8 mouse cellular contexts compared by ENCODE assay signal in the genomic region with DNA sequence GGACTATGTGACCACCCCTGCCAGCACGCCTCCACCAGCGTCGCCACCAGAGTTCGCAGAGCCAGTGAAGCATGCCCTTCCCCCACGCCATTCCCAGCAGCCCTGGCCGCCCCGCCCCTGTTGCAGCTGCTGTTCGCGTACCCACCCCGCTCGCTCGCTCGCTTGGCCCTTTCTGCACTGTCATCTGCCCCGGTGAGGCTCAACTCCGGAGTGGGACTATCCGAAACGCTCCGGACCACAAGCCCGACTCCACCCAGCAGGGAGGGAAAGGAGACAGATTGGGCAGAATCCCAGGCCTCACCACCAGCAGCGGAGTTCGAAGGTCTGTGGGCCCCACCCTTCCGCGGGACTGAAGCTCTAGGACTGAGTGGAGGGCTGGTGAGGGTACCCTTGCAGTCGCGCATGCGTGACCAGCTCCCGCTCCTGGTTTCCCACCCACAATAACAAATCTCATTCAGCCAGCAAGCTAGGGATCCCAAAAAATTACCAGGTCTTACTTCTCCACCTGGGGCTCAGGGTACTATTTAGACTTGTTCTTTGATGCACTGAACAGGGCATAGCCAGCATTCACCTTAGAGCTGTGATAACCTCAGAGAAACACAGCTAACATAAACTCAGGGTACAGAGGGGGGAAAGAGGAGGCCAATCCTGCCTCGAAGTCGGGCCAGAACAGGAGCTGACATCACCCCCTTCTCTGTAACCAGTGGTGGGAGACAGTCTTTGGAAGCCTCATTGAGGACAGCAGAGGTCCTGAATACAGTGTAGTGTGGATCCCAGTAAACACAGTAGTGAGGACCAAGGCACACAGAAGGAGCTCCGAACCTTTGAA. TPM values are rescaled to one million over a fixed set of nuclear protein-coding genes. Genes with fewer than 3 reads are reported as not detected.
DNase-seq lines count a peak whose midpoint lies in the region; ATAC-seq and TF ChIP-seq lines count a peak whose summit lies in the region.

No protein-coding gene starts in this region.

- no peak for DNase-seq in cerebellum, adult 2 months
- no peak for DNase-seq in cerebellum, adult 11 months
- DNase-seq in ZHBTc4 (ENCODE audit: low read depth, low spot score) (peak; percentile 83), liver (peak; percentile 69)
- peak; percentile 73 for DNase-seq in thymus, postnatal 4 days

- 14% methylated on average over 30 of the region's 30 CpGs for WGBS in cerebellum, adult 2 months
- WGBS in forebrain, embryonic 13.5 days: 3% methylated on average over 30 of the region's 30 CpGs
- WGBS in hindbrain, embryonic 12.5 days: 3% methylated on average over 30 of the region's 30 CpGs
- WGBS in midbrain, embryonic 16.5 days: 2% methylated on average over 29 of the region's 30 CpGs

- no peaks in the 10 kb centered on the region for H3K9me3 ChIP-seq in forebrain, embryonic 13.5 days (replicated peaks)
- H3K9me3 ChIP-seq in hindbrain, embryonic 12.5 days (replicated peaks): no peaks in the 10 kb centered on the region
- no peaks in the 10 kb centered on the region for H3K9me3 ChIP-seq in midbrain, embryonic 16.5 days (replicated peaks; ENCODE audit: control insufficient read depth, low read length, poor library complexity, severe bottlenecking)

- H3K4me1 ChIP-seq in cerebellum, adult 2 months (ENCODE audit: control insufficient read depth, insufficient read depth, low read length): peaks cover 3% of the 10 kb centered on the region
- peaks cover 27% of the 10 kb centered on the region for H3K4me1 ChIP-seq in forebrain, embryonic 13.5 days
- H3K4me1 ChIP-seq in hindbrain, embryonic 12.5 days: peaks cover 22% of the 10 kb centered on the region
- peaks cover 18% of the 10 kb centered on the region for H3K4me1 ChIP-seq in midbrain, embryonic 16.5 days (ENCODE audit: control insufficient read depth, insufficient read depth, low read length)

- no peak for TF ChIP-seq CTCF in cerebellum, adult 2 months (IDR thresholded peaks at IDR 0.05; ENCODE audit: borderline replicate concordance, insufficient read depth, low read depth, low read length)

- H3K27ac ChIP-seq in cerebellum, adult 2 months (ENCODE audit: insufficient read depth, low read length): no peak overlapping the region
- no peak overlapping the region for H3K27ac ChIP-seq in forebrain, embryonic 13.5 days
- H3K27ac ChIP-seq in hindbrain, embryonic 12.5 days: no peak overlapping the region
- 0 out of 2 replicates have a peak overlapping the region, but pooled peaks have one; percentile 33 for H3K27ac ChIP-seq in midbrain, embryonic 16.5 days (ENCODE audit: low read length)

- H3K9ac ChIP-seq in forebrain, embryonic 13.5 days: peak overlapping the region; percentile 58
- H3K9ac ChIP-seq in hindbrain, embryonic 12.5 days: peak overlapping the region; percentile 57
- H3K9ac ChIP-seq in midbrain, embryonic 16.5 days (ENCODE audit: low read depth, low read length): peak overlapping the region; percentile 70

- peak overlapping the region; percentile 77 for H3K4me2 ChIP-seq in forebrain, embryonic 13.5 days
- peak overlapping the region; percentile 84 for H3K4me2 ChIP-seq in hindbrain, embryonic 12.5 days (replicated peaks)
- H3K4me2 ChIP-seq in midbrain, embryonic 16.5 days (ENCODE audit: low read length): peak overlapping the region; percentile 96

- TF ChIP-seq POLR2A in cerebellum, adult 2 months (IDR thresholded peaks at IDR 0.05; ENCODE audit: borderline replicate concordance, insufficient read depth, low read length): no peak

- H3K36me3 ChIP-seq in forebrain, embryonic 13.5 days (ENCODE audit: poor library complexity, severe bottlenecking): peaks cover 10% of the 10 kb centered on the region; the same call in 1 of the 2 replicates
- peaks cover 10% of the 10 kb centered on the region; the same call in 1 of the 2 replicates for H3K36me3 ChIP-seq in hindbrain, embryonic 12.5 days
- peaks cover 5% of the 10 kb centered on the region; the same call in 1 of the 2 replicates for H3K36me3 ChIP-seq in midbrain, embryonic 16.5 days (ENCODE audit: control insufficient read depth, insufficient read depth, low read length)

- H3K4me3 ChIP-seq in cerebellum, adult 2 months (replicated peaks; ENCODE audit: insufficient read depth, low read depth, low read length): peak overlapping the region; percentile 24
- H3K4me3 ChIP-seq in forebrain, embryonic 13.5 days: peak overlapping the region; percentile 44
- H3K4me3 ChIP-seq in hindbrain, embryonic 12.5 days: peak overlapping the region; percentile 44
- peak overlapping the region; percentile 55 for H3K4me3 ChIP-seq in midbrain, embryonic 16.5 days (ENCODE audit: low read depth, low read length)

- peak; percentile 60 for ATAC-seq in forebrain, embryonic 13.5 days
- ATAC-seq in hindbrain, embryonic 12.5 days (ENCODE audit: low FRiP score): peak; percentile 73
- peak; percentile 70 for ATAC-seq in midbrain, embryonic 16.5 days

- no peaks in the 10 kb centered on the region; the same call in 1 of the 2 replicates for H3K27me3 ChIP-seq in cerebellum, adult 2 months (ENCODE audit: control insufficient read depth, insufficient read depth, low read length)
- peaks cover 91% of the 10 kb centered on the region for H3K27me3 ChIP-seq in forebrain, embryonic 13.5 days
- H3K27me3 ChIP-seq in hindbrain, embryonic 12.5 days: peaks cover 97% of the 10 kb centered on the region
- H3K27me3 ChIP-seq in midbrain, embryonic 16.5 days (ENCODE audit: control insufficient read depth, insufficient read depth, low read depth, low read length): peaks cover 50% of the 10 kb centered on the region

RNA-seq across cellular contexts. Expression of a gene that starts 0.6 kb away (rescaled TPM):
- polyA plus RNA-seq in cerebellum, adult 2 months (2012; rRNA removed): 8.8 and 10.4 TPM in 2 replicates
- polyA plus RNA-seq in forebrain, embryonic 13.5 days (2015; fragmentation: Nextera tagmentation; extraction: Ambion mirVana): 2.4 and 3.0 TPM in 2 replicates
- 2.7 and 4.0 TPM in 2 replicates for polyA plus RNA-seq in hindbrain, embryonic 12.5 days (2016; fragmentation: Nextera tagmentation; extraction: Ambion mirVana)
- 4.5 and 4.7 TPM in 2 replicates for polyA plus RNA-seq in midbrain, embryonic 16.5 days (2015; fragmentation: Nextera tagmentation; extraction: Ambion mirVana)

RNA-seq across cellular contexts. Expression of a gene that starts 6.9 kb away (rescaled TPM):
- polyA plus RNA-seq in cerebellum, adult 2 months (2012; rRNA removed): 18.4 and 24.5 TPM in 2 replicates
- polyA plus RNA-seq in forebrain, embryonic 13.5 days (2015; fragmentation: Nextera tagmentation; extraction: Ambion mirVana): 0.10 and 0.13 TPM in 2 replicates
- 0.23 TPM in 1 of 2 replicates, not detected in the other for polyA plus RNA-seq in hindbrain, embryonic 12.5 days (2016; fragmentation: Nextera tagmentation; extraction: Ambion mirVana)
- polyA plus RNA-seq in midbrain, embryonic 16.5 days (2015; fragmentation: Nextera tagmentation; extraction: Ambion mirVana): 0.35 and 0.40 TPM in 2 replicates

RNA-seq across cellular contexts. Expression of a gene that starts 12.1 kb away (rescaled TPM):
- polyA plus RNA-seq in cerebellum, adult 2 months (2012; rRNA removed): 1.7 and 2.1 TPM in 2 replicates
- 0.44 and 0.58 TPM in 2 replicates for polyA plus RNA-seq in forebrain, embryonic 13.5 days (2015; fragmentation: Nextera tagmentation; extraction: Ambion mirVana)
- 0.97 and 1.4 TPM in 2 replicates for polyA plus RNA-seq in hindbrain, embryonic 12.5 days (2016; fragmentation: Nextera tagmentation; extraction: Ambion mirVana)
- 0.82 and 1.1 TPM in 2 replicates for polyA plus RNA-seq in midbrain, embryonic 16.5 days (2015; fragmentation: Nextera tagmentation; extraction: Ambion mirVana)

RNA-seq across cellular contexts. Expression of a gene that starts 12.1 kb away (rescaled TPM):
- 10.3 and 12.1 TPM in 2 replicates for polyA plus RNA-seq in cerebellum, adult 2 months (2012; rRNA removed)
- 13.2 and 13.3 TPM in 2 replicates for polyA plus RNA-seq in forebrain, embryonic 13.5 days (2015; fragmentation: Nextera tagmentation; extraction: Ambion mirVana)
- 17.2 and 17.5 TPM in 2 replicates for polyA plus RNA-seq in hindbrain, embryonic 12.5 days (2016; fragmentation: Nextera tagmentation; extraction: Ambion mirVana)
- 12.8 and 14.0 TPM in 2 replicates for polyA plus RNA-seq in midbrain, embryonic 16.5 days (2015; fragmentation: Nextera tagmentation; extraction: Ambion mirVana)

RNA-seq across cellular contexts. Expression of a gene that starts 13.2 kb away (rescaled TPM):
- polyA plus RNA-seq in cerebellum, adult 2 months (2012; rRNA removed): 25.1 and 27.4 TPM in 2 replicates
- polyA plus RNA-seq in forebrain, embryonic 13.5 days (2015; fragmentation: Nextera tagmentation; extraction: Ambion mirVana): 57.4 and 66.1 TPM in 2 replicates
- polyA plus RNA-seq in hindbrain, embryonic 12.5 days (2016; fragmentation: Nextera tagmentation; extraction: Ambion mirVana): 63.2 and 74.0 TPM in 2 replicates
- polyA plus RNA-seq in midbrain, embryonic 16.5 days (2015; fragmentation: Nextera tagmentation; extraction: Ambion mirVana): 168 and 175 TPM in 2 replicates

Comparison
In these comparisons a context has a peak if more than half of its experiments do, and no peak if none do; other contexts are left out.
1. DNase-seq: peak in ZHBTc4 (single experiment), liver (single experiment) and thymus, postnatal 4 days (single experiment); none in cerebellum, adult 2 months (0 of 2) and cerebellum, adult 11 months (single experiment).
2. RNA of a gene that starts 6.9 kb away (polyA plus RNA-seq): 18.4 to 24.5 TPM in cerebellum, adult 2 months; 0.35 to 0.40 TPM in midbrain, embryonic 16.5 days, 0.10 to 0.13 TPM in forebrain, embryonic 13.5 days and 0.23 TPM in hindbrain, embryonic 12.5 days; every median in the first group is over 10 times any median in the second.
3. Peak in every context shown above with its lines, with median percentiles within 50 percentile points of each other: H3K4me3 ChIP-seq, ATAC-seq, H3K4me2 ChIP-seq and H3K9ac ChIP-seq.